Mouse (Mus musculus) right cerebral cortex, postnatal 14 days (tissue): Measurements from ENCODE around the gene Erbb3.
"Not testable (repeated sequence)": the region's sequence is repeated elsewhere in the genome, so short reads cannot be mapped to it uniquely, and the experiment has no call there.

Experiments
- DNase-seq: peaks from one replicate; pipeline ENCODE4 v3.0.0; 2022

Gene Erbb3

DNA sequence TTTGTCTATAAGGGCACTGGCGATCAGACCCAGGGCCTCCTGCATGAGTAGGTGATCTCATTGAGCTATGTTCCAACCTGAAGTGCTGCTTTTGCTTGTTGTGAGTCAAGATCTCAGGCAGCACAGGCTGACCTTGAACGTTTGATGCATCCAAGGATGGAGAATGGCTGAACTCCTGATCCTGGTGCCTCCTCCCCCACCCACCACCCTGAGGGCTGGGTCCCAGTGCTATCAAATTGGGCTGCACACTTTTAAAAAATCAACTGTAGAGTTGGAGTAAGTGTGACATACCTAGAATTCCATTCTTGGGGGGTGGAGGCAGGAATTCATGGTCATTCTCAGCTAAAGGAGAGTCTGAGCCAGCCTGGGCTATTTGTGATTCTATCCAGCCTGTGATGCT is 17.0 kb upstream of the Erbb3 start:
- no peak for DNase-seq

DNA sequence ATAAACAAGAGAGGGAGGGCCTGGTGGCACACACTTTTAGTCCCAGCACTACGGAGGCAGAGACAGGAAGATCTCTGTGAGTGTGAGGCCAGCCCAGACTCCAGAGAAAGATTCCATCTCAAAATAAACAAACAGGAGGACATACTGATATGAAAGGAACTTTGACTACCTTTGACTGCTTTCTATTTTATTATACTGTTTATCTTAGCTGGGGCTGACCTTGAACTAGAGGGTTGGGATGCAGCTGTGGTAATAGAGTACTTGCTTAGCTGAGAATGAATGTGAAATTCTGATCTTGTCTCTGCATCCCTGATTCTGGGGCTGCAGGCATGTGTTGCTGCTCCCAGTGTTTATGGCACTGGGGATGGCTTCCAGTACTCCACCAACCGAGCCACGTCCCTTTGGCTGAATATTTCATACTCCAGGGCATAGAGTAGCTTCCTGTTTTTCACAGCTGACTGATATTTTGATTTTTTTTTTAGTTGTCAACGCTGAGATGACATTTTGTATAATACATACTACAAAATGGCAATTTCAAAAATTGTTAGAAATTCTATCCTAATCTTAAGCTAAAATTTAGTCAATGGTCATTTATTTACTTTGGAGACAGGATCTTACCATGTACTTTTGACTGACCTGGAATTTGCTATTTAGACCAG is 13.1 kb upstream of the Erbb3 start:
- DNase-seq = no peak

DNA sequence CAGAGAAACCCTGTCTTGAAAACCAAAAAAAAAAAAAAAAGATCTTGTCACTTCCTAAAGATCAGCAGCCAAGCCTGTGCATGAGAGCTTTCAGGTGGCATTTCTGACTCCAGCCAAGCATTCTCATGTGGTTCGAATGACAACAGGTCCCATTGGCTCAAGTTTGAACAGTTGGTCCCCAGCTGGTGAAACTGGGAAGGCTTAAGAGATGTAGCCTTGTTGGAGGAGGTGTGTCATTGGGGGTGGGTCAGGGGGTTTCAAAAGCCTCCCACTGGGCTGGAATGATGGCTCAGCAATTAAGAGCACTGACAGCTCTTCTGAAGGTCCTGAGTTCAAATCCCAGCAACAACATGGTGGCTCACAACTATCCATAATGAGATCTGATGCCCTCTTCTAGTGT is 12.0 kb upstream of the Erbb3 start:
- no peak for DNase-seq

DNA sequence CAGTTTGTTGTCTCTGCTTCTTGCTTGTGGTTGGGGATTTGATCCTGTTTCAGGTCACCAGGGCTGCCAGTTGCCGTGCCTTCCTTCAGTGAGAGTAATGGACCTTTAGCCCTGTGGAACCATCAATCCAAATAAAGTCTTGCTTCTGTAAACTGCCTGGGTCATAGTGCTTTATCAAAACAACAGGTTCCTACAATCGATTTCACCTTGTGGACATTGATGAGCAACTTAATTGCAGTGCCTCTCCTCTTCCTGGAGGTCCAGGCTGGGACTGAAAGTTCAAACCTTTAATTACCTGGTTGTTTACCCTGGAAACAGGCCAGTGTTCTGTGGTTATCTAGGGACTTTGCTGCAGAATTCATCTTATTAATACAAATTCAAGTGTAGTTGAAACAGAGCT is 9.0 kb upstream of the Erbb3 start:
- DNase-seq = no peak

DNA sequence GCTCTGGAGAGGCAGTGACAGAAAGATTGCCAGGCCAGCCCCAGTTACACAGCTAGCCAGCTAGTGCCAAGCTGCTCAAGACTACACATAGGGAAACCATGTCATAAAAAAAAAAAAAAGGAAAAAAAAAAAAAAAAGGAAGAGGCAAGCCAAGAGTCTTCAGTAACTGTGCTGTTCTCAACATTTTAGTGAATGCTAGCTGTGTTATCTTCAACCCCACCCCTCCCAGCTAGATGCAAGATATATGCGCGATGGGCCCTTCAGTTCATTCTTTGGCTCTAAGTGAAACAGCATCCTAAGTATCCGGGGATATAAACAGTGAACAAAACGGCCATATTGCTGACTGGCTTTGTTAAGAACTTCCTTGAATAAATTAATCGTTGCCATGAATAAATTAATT is 3.3 kb upstream of the Erbb3 start:
- no peak for DNase-seq

DNA sequence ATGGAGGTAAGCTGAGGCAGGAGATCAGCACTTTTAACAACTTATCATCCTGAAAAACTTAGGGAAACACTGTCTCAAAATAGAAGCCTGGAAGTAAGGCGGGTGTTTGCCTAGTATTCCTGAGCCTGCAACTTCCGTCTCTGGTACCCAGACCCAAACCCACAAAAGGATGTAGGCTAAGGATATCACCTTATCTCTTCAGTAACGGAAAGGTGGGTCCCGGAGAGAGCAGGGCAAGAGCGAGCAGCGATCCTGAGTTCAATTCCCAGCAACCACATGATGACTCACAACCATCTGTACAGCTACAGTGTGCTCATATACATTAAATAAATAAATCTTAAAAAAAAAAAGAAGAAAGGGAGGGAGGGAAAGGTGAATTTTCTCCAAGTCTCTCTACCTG is 2.0 kb upstream of the Erbb3 start:
- DNase-seq = no peak

DNA sequence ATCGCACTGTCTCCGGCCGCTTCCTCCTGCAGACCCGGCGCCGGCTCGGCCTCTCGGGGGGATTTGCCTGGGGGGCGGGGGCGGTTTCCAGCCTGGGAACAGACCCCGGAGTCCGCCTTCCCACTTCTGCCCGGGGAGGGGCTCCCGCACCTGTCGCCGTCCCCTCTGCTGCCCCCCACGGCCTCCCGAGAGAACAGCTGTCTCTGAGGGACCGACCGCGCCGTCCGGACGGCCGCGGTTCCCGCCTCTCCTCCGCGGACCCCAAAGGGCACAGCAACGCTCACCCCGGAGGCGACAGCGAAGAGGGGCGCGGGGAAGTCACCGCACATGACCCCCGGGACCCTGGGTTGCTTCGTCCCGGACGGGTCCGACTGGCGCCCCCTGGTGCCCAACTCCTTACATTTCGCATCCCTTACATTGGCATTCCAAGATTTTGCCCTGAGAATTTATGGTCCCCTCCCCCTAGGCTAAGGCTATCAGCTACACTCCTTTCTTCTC is 790 bp upstream of the Erbb3 start:
- peak; percentile 48 for DNase-seq

DNA sequence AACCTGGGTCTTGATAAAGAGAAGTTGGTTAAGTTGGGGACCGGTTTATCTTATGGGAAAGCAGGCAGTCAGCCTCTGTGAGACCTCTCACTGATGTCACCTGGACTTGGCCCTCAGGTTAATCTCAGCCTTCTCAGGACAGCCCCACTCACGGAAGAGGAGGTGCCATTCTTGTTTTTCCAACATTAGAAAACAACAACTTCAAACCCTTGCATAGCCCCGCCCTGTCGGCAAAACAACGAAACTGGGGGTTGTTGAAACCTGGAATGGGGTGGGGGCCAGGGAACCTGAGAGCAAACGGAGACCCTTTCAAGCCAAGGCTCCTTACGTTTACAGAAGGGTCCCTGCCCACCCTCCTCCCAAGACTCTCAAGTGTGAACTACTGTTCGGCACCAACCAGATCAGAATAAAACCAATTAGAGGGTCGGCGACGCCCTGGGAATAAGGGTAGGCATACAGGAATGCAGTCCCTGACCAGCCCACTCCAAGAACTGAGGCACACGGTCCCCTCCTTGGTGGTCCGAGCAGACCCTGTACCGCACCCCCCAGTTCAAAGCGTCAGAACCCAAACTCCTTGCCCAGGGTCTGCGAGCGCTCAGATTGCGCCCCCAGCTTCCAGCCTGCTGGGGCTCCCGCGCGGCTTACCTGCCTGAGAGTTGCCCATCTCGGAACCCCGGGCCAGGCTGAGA is 533 bp downstream of the Erbb3 start:
- no peak for DNase-seq

DNA sequence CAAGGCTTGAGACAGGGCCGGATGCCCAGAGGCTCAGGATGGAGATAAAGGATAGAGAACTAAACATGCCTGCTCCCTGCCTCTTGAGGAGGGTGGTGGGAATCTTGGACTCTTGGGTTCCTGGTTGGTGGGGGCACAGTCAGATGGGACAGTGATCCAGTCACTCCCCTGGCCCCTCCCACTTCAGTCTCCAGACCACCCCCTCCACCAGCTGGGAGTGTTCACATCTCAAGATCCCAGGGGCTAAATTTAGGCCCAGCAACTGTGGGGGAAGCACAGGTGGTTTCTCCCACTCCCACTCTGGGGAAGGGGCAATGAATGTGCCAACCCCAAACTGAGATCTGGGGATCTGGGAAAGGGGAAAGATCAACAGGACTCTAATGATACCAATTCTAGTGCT is 1.3 kb downstream of the Erbb3 start:
- no peak for DNase-seq

DNA sequence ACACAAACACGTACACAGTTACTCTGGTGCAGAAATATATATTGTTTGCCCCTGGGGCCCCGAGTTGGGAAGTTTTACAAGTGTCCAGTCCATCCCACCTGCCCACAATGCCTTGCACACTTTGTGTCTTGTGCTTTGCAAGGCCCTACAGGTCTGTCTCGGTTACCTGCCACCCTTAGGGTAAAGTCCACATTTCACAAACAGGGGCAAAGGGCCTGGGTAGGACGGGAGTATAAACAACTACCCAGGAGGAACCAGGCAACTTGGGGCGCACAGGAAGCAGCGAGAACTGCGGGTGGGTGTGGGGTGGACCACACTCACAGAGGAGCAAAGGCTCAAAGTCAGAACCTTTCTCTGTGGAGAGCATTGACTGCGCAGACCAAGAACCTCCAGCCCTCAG is 1.8 kb downstream of the Erbb3 start:
- no peak for DNase-seq

DNA sequence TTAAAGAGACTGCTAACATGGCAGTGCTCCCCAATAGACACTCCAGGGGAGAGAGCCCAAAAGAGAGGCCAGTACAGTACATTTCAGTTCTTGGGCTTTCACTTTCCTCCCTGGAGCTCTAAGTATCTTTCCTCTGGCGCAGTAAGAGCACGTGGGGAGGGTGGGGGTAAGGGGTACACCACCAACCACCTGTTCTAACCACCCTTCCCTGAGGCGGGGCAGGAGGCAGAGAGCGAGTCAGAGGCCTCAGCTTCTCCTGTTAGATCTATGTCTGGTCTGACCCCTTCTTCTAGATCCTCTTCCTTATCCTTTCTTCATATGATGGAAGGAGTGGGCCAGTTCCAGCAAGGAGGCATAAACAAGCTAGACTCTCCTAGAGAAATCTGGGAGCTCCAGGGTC is 2.3 kb downstream of the Erbb3 start:
- no peak for DNase-seq

DNA sequence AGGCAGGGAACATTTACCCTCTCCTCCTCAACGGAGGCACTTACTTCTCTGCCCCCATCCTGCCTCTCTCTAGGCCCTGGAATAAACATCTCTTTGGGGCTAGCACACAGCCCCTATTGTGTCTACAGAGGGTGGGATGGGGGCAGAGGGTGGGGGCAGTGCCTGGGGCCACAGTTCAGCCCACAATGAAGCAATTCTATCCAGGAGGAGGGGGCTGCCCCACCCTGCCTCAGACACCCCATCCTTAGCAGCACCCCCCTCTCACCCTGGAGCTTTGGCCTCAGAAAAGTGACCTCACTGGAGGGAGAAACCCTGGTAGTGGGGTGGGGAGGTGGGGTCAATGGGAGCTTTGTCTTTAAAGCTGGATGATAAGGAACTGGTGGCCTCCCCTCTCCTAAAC is 2.9 kb downstream of the Erbb3 start:
- no peak for DNase-seq

DNA sequence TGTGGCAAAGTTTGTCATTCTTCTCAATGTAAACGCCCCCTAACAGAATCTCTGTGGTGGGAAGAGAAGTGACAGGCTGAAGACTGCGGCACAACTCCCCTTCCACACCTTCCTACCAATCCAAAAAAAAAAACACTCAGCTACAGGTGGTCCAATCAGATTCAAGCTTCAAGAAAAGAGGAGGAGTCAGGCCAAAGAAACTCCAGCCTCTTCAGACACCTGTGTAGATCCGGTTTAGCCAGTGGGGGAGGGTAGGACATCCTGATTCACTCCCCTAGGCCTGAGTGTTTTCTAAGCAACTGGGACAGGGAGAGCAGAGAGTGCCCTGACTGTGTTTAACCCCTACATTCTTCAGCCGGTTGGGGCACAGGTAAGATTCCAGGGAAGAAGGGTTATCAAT is 5.1 kb downstream of the Erbb3 start:
- DNase-seq = no peak

DNA sequence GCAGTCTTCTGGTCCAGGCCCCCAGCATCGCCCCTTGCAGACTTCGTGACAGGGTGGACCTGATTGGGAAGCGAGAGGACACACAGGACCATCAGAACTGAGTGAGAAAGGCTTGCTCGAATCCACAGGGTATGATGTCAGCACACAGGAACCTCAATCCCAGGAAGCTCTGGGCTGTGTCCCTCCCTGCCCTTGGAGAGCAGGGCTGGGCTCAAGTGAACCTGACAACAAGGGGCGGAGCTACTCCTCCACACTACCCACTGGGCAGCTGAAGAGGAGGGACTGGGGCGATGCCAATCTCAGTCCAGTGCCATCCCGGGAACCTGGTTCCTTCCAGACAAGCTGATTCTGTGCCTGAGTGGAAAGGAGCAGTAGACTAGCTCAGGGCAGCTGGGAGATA is 5.8 kb downstream of the Erbb3 start:
- no peak for DNase-seq

DNA sequence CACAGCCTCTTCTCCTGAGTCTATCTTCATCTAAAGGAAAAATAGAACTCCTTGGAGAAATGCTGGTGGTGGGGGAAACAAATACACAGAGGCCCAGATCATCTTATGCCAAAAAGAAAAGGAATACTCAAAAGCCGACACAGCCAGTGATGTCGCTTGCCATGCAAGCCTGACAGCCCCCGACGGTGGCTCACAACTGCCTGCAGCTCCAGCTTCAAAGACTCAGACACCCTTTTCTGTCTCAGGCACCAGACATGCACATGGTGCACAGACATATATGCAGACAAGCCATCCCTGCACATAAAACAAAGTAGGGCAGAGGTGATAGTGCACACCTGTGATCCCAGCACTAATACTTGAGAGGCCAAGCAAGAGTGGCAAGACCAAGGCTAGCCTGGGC is 9.7 kb downstream of the Erbb3 start:
- no peak for DNase-seq

DNA sequence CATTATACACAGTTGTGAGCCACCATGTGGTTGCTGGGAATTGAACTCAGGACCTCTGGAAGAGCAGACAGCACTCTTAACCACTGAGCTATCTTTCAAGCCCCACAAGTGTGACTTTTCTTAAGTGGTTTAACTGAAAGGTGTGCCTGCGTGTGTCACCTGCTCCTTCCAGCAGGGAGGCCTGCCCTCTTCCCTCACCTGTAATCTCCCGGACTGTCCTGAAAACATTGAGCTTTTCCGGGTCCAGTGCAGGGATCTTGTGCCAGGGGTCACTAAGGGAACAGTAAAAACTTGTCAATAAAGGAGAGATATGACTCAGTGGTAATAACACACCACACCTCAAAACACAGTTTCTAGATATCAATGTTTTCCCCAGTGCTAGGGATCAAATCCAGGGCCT is 10.2 kb downstream of the Erbb3 start:
- DNase-seq = no peak

DNA sequence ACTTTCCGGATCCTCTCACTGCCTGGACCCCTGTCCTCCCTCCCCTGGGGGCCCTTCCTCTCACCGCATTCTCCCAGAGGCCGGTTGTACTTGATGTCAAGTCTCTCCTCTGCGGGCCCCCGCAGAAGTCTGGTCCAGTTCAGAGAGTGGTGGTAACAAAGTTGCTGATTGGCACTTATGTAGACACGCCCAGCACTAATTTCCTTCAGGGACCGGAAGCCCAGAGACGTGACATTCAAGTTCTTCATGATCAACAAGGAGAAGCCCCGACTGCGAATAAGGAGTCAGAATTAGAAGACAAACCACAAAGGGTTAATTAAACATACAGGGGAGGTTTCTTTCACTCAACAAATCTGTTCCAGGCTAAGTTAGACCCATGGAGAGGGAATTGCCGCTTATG is 11.1 kb downstream of the Erbb3 start:
- DNase-seq = no peak

DNA sequence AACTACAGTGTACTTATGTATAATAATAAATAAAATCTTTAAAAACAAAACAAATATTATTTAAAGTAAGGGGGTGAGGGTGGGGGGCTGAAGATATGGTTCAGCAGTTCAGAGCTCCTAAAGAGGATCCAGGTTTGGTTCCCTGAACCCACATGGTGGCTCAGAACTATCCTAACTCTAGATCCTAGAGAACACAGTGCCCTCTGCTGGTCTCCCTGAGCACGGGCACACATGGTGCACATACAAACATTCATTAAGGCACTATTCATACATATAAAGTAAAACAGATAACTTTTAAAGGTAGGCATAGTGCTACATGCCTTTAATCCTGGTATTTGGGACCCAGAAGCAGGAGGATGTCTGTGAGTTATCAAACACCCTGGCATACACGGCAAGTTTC is 14.4 kb downstream of the Erbb3 start:
- no peak for DNase-seq

DNA sequence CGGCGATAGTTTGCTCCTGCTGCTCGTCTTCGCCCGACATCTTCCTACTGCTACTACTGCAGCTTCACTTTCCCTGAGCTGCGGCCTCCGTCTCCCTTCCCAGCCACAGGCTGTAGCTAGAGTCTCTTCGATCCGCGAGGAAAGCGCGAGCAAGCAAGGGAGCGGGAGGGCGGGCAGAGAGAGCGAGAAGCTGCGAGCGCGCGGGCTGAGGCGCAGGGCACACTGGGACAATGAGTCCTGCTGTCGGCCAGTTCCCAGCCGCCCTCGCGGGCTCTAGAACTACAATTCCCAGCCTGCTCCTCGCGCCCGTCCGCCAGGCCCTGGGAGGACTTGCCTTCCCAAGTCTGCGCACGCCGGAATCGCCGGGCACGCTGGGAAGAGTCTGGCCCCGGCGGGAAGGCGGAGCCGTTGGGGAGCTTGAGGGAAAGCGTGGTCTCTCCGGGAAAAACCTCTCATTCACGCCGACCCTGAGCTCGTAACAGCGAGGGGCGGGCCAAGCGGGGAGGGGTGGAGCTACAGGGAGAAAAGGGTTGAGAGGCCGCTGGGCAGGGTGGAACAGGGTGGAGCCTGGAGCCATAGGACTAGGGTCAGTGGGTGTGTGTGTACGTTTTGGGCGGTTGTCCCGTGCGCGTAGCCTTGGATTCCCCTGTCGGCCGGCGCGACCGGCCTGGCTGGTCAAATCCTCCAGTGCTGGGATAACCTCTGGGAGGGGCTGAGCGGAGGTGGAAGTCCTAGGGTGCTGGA is 23.5 kb downstream of the Erbb3 start, which contains the start of gene Pa2g4:
Gene Pa2g4 (minus strand): TSS at position 200 of the 744 bp plus-strand sequence.
- peak; percentile 98 for DNase-seq

DNA sequence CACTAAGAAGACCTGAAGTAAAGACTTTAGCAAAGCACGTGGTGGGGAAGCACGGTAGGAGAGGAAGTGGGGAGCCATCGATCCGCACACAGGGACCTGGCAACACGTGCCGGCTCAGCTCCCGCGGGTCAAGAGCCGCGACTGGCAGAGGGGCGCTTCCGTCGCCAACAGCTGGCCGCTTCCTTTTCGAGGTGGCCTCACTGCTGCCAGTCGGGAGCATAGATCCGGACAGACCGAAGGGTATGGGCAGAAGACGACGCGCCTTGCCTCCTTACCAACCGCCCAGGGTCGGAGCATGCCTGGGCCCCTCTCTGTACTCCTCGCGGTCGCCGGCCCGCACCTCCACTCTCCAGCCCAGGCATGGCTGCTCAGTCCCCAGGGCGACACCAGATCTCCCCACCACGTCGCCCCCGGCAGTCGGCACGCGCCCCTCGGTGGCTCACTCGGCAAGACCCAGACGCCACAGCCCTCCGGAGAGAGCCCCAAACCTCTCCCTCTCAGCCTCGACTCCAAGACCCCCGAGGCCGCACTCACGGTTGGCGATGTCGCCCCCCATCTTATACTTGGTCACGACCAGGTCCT is 24.2 kb downstream of the Erbb3 start:
- peak; percentile 35 for DNase-seq

DNA sequence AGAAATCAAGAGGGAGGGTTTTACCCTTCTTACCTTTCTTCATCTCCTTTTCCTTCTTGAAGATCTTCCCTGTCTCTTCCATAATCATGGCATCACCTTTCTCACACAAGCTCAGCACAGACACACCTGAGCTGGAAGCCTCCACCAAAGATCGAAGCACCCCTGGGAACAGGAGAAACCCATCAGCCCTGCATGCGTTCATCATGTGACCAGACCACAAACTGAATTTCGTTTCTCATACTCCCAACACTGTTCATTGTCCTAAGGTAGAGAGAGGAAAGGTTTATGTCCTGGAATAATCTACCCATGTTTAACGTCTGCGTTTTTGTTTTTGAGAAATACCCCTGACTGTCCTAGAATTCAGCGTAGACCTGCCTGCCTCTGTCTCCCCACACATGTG is 25.9 kb downstream of the Erbb3 start:
- no peak for DNase-seq

DNA sequence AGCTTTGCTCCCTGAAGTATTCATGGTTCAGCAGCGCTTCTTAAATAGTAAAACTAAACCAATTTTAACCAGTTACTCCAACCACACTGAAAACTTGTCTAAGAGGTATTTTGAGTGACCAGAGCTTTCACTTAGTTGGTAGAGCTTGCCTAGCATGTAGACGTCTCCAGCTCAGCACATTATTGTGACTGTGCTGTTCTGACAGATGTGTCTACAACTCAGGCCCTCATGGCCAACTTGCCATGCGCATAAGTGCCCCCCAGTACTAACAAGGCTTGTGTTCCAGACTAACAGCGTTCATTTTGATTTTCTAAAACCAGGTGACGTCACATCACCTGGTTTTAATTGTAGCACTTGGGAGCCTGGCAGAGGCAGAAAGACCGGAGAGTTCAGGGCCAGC is 32.5 kb downstream of the Erbb3 start:
- DNase-seq = no peak

DNA sequence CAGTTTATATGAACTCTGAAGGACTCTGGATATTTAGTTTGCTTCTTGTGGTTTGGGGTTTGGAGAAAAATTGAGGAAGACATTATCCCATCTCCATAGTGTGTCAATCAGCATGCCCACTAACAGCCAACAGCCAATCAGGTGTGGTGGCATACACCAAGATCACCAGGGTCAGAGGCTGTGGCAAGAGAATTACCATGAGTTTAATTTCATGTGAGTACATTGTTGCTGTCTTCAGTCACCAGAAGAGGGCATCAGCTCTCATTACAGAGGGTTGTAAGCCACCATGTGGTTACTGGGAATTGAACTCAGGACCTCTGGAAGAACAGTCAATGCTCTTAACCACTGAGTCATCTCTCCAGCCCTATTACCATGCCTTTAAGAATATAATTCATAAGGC is 33.2 kb downstream of the Erbb3 start:
- no peak for DNase-seq

DNA sequence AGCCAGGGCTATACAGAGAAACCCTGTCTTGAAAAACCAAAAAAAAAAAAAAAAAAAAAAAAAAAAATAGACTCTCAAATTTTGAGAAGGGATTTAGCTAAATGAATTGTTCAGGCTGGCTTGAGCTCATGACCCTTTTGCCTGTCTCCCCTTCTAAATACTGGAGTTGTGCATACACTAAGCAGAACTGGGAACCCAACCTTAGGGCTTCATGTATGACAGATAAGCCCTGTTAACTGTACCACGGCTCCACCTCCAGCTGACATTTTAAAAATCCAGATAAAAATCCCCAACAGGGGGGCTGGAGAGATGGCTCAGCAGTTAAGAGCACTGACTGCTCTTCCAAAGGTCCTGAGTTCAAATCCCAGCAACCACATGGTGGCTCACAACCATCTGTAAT is 33.9 kb downstream of the Erbb3 start:
- not testable (repeated sequence) for DNase-seq
